Mouse (Mus musculus) ovary, postnatal 36 days (tissue): ENCODE measurements at regions not wholly inside any gene's neighbourhood (a gene's known extent, or its start where the extent isn't known, plus 50 kb on each side); places are given as distances from the start of the nearest gene placed in this dataset.

ENCODE experiments used
- DNase-seq: peaks from one replicate; pipeline ENCODE4 v3.0.0; 2022; ENCODE audit warnings: low spot score, mixed read lengths

DNA sequence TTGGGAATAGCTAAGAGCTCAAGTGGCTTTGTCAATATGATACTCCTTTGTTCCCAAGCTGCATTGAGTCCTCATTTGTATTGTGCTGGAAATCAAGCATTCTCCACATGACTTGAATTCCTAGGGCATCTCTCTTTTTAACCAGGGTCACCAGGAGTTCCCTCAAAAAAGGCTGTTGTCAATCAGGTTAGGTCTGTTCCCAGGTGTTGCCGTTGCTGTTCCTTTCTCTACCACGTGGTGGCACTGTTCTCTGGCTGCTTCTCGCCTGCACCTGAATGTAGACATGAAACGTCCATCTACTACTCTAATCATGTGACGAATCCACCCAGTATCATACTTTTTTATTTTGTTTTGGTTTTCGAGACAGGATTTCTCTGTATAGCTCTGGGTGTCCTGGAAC, 118.3 kb downstream of the S1pr1 start:
- DNase-seq: peak; percentile 57

DNA sequence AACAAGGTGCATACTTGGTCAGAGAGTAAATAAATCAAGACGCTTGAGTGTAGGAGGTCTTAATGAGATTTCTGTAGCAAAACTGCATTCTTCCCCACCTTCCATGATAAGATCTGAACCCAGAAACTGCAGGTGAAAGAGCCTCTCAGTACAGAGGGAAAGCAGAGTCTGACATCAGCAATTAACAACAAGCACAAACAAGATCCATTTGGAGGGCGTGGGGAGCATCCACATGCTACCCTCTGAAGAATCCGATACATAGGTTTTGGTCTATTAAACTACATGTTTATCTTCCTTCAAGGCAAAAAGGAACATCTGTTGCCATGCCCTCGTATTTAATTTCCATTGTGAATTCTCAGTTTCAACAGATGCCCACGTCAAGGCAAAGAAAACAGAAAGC, 124.2 kb downstream of the S1pr1 start:
- no peak for DNase-seq

DNA sequence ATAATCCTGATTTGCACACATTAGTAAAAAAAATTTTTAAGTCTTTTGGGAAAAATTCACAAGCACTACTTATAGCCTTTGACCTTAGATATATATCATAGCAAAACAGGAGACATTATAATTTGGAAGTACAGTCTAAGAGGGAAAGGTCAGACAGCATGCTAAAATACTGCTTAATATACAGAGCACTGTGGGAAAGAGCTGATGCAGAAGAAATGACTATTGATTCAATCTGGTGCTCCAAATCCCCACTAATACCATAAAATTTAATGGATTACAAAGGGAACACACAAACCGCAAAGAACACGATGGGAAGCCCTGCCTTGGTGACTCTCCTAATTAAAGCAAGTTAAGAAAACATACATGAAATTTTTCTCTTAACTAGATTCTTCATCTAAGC, 126.3 kb downstream of the S1pr1 start:
- no peak for DNase-seq

DNA sequence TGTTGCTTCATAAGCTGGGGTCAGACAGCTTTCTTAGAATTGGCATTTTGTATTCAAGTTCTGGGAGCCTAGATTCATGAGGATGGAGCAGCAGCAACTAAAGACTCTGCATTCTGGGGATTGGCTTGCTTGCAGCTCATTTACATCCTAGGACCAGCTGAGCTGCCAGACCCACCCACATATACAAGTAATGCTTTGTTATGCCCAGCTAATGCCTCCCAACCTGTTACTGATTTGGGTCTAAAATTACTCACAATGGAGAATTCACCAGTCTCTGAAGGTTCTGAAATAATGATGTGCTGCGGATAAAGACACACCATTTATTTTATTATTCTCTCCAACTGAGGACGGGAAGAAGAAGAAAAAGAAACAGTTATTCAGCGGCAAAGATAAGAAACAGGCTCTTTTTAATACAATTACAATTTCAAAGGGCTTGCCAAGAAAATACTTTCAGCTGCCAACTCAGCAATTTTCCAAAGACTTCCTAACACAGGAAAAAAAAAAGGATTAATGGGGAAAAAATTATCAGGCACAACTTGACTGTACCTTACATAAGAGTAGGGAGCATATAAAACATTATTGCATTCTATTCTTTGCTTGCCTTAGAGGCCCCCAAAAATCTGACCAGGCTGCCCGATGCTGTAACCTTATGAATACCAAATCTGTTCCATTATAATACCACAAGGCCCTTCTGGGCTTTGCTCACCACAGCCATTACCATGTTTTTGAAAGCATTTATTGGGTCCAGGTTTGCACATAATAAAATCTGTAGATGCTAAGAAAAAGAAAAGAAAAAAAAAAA, 134.5 kb downstream of the S1pr1 start:
- DNase-seq: no peak

DNA sequence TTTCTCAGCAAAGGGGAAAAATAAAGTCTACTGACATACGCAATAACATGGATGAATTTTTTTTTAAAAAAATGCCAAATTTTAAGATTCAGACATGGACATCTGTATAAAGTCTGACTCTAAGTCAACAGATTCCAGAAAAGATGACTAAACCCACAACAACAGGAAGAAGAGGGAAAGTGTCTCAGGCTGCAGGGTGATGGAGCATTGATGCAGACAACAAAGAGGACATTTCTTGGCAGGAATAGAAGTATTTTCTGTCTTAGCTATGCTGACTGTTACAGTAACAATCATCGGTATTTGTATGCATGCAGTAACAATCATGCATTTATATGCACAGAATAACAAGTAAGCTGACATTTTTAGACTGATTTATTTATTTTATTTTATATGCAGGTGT, 139.5 kb downstream of the S1pr1 start:
- no peak for DNase-seq

DNA sequence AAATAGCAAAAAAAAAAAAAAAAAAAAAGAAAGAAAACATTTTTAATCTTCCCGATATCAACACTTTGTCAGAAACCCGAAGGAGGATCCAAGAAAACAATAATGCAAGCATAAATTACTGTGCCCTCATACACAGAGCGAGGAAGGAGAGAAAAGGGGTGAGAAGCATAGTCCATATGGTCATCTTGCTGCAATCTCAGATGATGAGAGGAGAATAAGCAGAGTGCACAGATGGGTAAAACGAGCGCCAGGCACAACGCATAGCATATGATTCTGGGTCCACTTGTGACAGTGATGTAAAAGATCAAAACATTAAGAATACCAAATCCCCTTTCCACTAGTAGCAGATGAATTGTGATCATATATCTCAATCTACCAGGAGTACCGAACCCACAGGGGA, 152.1 kb downstream of the S1pr1 start:
- no peak for DNase-seq

DNA sequence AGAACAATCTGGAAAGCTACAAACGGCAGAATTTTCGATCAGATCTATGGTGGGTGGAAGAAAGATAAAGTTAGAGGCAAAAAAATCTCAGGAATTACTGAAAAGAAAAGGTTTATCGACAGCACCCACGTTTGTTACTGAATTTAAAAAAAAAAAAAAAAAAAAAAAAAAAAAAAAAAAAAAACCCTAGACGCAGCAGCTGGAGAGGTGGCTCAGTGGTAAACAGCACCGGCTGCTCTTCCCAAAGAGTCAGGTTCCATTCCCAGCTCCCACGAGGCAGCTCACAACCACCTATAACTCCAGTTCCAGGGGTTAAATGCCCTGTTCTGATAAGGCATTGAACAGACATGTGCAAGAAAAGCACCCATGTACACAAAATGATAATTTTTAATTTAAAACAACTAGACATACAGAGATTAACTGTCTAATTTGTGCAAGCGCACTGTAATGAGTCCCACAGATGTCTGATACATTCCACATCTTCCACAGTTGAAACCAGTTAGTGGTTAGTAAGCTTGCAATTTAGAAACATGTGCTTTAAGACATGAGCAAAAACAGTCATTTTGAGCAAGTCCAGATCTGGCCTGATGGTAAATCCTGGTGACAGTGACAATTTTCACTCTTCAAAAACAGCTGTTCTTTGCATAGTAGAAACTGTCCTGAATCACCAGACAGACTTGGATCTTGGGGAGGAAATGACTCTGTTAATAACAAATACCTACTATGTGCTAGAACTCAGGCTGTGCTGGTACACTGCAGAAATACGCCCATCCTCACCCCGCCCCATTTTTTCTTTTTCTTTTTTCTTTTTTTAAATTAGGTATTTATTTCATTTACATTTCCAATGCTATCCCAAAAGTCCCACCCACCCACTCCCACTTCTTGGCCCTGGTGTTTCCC, 159.8 kb downstream of the S1pr1 start:
- no peak for DNase-seq

DNA sequence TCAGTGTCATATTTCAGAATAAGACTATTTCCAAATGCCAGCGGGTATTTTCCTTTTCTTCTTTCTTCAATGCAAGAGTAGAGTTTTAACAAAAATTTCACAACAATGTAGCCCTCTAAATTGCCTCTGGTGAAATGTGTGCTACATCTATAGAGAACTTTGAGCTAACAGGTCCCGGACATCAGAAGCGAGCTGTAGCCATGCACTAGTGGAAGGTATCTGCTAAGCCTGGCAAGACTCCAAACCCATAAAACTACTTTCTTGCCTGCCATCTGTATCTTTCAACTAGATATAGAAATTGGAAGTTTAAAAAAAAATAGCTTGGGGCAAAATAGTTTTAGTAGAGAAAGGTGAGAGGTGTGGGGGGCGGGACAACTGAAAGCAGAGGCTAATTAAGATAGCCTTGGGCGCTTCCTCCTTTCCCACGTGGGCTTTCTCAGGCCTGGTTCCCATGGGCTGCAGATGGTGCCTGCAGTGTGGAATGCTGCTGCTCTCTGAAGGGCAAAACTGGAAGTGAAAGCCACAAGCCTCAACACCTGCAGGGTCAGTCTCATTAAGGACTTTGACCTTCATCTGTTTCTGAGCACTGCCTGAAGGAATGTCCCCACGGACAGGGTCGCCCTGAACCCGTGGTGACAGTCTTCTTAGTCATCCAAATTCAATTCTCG, 160.9 kb downstream of the S1pr1 start:
- no peak for DNase-seq

DNA sequence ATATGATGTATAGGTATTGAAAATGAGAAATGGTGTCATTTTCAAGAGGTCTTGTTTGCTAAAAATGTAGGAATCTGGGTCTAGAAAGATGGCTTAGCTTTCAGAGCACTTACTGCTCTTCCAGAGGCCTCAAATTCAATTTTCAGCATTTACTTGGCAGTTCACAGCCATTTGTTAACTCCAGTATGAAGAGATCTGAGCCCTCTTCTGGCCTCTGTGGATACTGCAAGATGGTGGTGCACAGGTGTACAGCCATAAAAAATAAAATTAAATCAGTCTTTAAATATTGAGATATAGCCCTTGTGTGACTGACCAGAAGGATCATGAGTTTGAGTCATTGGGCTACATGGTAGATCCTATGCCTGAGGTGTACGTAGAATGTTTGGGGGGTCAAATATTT, 173.1 kb downstream of the S1pr1 start:
- no peak for DNase-seq

DNA sequence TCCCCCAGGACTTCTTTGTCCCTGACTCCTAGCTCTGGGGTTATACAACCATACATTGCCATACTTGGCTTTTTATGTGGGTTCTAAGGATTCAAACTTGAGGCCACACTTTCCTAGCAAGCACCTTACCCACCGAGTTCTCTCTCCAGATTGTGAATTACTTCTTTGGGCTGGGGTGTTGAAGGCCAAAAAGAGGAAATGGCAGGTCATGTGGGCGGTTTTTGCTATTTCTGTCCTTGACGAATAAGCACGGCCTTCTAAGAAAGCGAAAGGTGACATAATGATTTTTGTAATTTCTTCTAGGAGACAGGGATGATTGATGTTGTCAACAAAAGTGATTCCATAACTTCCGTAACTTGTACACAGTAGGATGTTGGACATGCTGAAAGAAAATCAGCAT, 176.5 kb downstream of the S1pr1 start:
- no peak for DNase-seq

DNA sequence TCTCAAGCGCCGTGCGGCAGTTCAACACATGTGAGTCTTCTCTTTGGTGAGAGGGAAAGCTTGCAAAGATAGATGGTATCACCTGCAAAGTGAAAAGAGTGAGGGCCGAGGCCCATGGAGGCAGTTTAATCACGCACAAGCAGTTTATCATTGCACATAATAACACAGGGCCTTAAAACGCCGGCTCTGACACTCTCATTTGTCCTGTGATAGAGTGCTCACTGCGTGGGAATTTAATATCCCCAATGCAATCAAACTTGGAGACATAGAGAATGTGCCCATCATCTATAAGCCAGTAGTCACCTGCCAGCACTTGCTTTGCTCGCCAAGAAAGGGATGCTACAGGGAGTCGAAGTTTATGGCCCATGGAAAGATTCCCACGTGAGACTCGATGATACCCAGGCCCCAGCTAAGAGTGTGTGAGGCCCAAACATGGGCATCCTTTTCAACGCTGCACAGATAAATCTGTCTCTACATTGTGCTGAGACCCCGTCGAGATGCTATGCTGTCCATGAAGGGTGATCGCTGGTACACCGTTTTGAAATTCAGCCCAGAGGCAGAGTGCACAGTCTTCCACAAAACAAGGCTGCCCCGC, 182.6 kb downstream of the S1pr1 start:
- no peak for DNase-seq

DNA sequence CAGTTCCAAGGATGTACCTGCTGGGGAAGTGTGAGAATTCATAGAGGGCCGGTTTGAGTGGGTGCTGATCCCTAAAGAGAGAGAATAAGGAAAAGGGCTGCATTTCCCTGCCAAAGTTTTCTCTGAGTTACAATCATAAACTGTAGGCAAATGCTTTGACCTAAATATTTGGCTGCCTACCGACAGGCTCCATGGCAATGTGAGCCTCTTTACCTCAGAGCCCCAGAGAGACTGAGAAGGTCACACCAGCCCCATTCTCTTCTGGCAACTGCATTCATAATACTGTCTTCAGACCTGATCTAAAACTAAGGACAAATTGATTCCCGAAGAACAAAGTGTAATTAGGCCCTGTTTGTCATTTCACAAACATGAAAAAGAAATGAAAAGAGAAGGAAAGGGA, 184.4 kb downstream of the S1pr1 start:
- DNase-seq: no peak

DNA sequence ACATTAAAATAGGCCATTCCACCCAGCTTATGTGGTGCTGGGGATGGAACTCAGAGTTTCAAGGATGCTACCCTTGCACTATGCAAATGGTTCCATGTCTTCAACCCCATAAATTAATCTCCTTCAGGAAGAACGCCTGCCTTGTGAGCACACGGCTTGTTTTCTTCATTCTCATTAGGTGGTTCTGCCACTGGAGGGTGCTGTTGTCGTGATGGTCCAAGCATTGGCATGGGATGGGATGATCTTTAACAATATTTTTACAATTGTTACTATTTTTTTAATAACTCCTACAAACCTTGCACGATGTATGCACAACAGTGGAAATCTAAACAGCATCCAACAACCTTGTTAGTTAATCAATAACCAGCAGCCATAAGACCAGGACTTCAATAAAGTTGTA, 185.0 kb downstream of the S1pr1 start:
- DNase-seq: no peak

DNA sequence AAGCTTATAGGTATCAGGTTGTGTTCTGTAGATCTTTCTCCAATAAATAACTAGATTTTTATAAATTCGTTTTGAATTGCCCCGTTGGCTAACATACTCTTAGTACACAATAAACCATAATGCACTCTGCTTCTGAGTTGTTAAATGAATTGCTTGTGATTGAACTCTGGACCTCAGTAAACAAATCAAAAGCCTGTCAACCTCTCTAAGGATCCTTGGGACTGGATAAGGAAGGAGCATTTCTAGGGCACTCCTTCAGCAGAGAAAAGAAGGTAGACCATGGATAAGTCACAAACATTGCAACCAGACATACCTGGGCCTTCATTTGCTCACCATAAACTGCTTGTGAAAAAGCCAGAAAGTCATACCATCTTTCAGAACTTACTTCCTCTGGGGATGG, 191.4 kb downstream of the S1pr1 start:
- no peak for DNase-seq

DNA sequence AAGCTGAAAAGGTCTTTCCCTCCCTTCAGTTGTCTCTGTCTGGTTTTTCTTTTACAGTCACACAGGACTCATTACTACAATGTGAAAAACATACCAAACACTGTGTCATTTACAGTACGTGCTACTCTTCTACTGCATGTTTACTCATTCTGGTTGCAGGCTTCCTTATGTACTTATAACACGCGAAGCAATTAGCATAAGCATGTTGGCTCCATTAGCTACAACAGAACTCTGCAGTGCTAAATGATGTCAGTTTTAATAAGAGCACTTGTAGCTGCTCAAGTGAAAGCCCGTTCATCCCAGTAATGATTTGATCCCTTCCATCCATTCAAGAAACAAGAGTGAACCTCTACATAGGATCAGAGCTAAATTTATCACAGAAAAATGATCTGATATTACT, 199.2 kb downstream of the S1pr1 start:
- DNase-seq: no peak

DNA sequence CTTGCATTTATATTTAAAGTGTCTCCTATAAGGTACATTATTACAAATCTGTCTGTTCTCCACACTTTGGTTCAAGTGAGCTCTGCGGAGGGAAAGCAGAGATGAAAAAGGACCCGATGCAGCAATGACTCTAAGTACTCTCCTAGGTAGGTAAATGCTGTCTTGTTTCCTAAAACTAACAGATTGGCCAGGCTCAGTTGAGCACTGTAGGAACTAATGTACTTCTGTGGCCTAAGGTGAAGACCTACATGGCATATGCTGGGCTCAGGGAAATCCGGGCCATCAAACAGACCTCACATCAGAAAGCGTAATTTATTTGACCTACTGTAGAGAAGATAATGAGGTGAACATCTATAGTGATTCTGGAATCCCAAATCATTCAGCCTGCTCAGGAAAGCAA, 205.2 kb downstream of the S1pr1 start:
- DNase-seq: no peak

DNA sequence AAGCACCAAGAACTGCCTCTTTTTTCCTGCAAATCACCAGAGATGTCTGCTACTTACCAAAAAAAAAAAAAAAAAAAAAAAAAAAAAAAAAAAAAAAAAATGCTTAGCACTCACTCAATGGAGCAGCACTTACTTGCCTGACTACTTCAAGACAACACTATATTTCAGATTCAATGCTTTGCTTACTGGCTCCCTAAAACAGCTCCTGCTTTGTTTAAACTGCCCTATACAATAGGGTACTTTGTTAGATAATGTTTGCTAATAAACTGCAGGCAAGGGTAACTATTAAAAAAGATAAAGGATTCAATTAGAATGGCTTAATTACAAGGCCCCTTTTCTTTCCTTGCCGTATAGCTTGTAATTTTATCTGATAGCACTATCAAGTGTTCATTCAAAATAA, 217.5 kb downstream of the S1pr1 start:
- DNase-seq: no peak

DNA sequence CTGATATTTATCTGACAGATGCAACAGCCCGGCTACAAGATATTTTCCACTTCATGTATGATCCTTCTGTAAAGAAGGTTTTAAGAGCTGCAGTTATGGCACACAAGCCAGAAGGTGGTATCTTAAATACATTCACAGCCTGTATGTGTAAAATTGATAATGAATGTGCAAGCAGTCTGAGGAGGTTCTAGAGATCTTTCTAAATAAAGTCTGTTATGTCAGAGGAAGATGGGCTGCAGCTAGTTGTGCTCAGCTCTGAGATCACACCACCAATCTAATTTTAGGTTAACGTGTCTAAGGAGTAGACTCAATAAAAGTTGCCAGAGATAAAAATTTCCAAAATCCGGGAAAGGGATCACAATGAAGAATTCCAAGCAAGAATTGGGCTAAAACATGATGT, 218.8 kb downstream of the S1pr1 start:
- DNase-seq: no peak

DNA sequence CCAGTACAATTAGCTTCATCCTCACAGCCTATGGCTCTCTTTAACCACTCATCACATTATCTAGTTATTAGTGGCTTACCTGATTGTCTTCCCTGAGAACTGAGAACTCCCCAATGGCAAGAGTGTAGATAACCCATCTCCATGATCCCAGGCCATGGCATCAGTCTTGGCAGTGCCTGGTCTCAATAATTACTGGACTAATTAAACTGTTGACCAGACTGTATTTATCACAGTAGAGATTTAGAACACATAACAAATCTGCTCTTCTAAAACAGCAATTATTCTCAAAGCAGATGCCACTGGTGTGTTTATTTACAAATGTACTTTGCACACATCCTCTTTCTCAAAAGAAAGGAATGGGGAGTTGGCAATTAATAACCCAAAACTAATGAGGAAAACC, 219.2 kb downstream of the S1pr1 start:
- DNase-seq: no peak

DNA sequence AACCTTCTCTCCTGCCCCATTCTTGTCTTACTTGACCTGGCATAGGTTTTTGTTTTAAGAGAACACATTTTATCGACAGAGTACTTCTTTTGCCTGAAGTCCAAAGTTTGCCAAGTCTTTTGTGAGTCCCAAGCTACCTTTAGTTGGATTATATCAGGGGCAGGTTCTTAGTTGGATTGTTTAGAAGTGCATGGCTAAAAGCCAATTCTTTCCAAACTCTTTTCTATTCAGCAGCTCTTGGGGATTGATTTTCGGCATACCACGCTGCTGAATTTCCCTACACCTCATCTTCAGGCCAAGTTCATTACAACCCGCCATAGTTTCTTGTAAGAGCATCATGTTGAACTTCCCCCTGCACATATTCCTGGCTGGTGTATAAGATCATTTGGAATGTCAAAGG, 245.9 kb downstream of the S1pr1 start:
- DNase-seq: no peak

DNA sequence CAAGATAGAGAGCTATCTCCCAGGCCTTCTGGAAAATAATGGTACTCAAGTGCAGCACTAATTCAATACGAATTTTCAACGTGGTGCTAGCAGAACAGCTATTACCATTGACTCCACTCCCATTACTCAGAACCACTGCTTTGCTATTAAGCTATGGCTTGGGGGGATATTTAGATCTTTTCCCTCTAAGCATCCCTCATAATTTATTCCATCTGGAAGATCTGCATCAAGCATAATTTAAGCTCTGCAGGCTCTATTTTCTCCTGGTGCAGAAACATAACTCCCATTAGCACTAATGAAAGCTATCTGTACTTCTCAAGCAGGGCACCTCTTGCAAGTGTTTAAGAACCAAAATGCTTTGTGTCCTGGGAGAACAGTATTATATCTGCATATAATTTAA, 247.0 kb downstream of the S1pr1 start:
- DNase-seq: no peak

DNA sequence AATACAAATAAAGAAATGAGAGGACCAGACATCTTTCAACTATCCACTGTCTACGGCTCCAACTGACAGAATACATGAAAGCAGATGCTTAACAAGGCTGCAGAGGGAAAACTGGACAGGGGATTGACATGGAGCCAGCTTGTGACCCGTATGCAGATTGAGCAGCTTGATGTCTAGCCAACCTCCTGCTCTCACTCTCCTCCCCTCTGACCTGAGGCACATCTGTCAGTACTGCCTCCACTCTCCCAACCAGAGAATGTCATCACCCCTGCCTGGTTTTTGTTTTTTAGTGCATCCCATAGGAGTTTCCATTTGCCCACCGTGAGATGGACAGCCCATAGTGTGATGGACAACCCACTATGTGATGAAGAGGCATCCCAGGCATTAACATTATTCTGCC, 252.2 kb downstream of the S1pr1 start:
- DNase-seq: no peak
